Mouse (Mus musculus): ENCODE data around the gene Mgst1. TPM values are rescaled to one million over a fixed set of nuclear protein-coding genes. Genes with fewer than 3 reads are reported as not detected.

The Mgst1 gene
- total and polyA plus RNA-seq, 3 experiments, result not detected

GRCm38 (mm10) chr6:138102940-138103339 lies 37.2 kb upstream of the Mgst1 start:
- no peak overlapping the region for H3K9ac ChIP-seq (ENCODE audit: control insufficient read depth, low read depth, low read length, poor library complexity, severe bottlenecking)
- no peak for DNase-seq (ENCODE audit: low read depth, low spot score)
- H3K27me3 ChIP-seq (ENCODE audit: control insufficient read depth in 1 of 2, insufficient read depth in 2 of 2, low read length in 2 of 2), result no peaks in the 10 kb centered on the region
- H3K9me3 ChIP-seq (replicated peaks; ENCODE audit: insufficient read depth, low read length), result no peaks in the 10 kb centered on the region
- H3K79me2 ChIP-seq (ENCODE audit: control insufficient read depth, insufficient read depth, low read length, poor library complexity), result no peaks in the 10 kb centered on the region
- H3K4me1 ChIP-seq (ENCODE audit: control insufficient read depth in 1 of 2, insufficient read depth in 2 of 2, low read length in 2 of 2), result no peaks in the 10 kb centered on the region
- no peaks in the 10 kb centered on the region for H3K36me3 ChIP-seq (ENCODE audit: control insufficient read depth in 1 of 2, insufficient read depth in 2 of 2, low read length in 2 of 2)
- TF ChIP-seq RAD21 (IDR thresholded peaks at IDR 0.05; ENCODE audit: low read depth, low read length), result no peak
- no peak for TF ChIP-seq ELF1 (IDR thresholded peaks at IDR 0.05; ENCODE audit: low read depth, low read length)
- TF ChIP-seq TBP (IDR thresholded peaks at IDR 0.05; ENCODE audit: low read depth, low read length), result no peak
- TF ChIP-seq MAFK (IDR thresholded peaks at IDR 0.05; ENCODE audit: borderline replicate concordance, low read depth, low read length), result no peak
- no peak for TF ChIP-seq TAL1 (IDR thresholded peaks at IDR 0.05; ENCODE audit: low read length)
- no peak for TF ChIP-seq POLR2AphosphoS2 (IDR thresholded peaks at IDR 0.05; ENCODE audit: low read length)
- no peak for TF ChIP-seq NRF1 (IDR thresholded peaks at IDR 0.05; ENCODE audit: insufficient read depth, low read depth, low read length, poor library complexity, severe bottlenecking)
- no peak for TF ChIP-seq MYB (IDR thresholded peaks at IDR 0.05; ENCODE audit: low read depth, low read length)
- TF ChIP-seq MXI1 (IDR thresholded peaks at IDR 0.05; ENCODE audit: low read depth, low read length), result no peak
- TF ChIP-seq JUND (IDR thresholded peaks at IDR 0.05; ENCODE audit: low read depth, low read length), result no peak
- no peak for TF ChIP-seq SMC3 (IDR thresholded peaks at IDR 0.05; ENCODE audit: low read depth, low read length)
- TF ChIP-seq GATA1 (IDR thresholded peaks at IDR 0.05; ENCODE audit: low read depth, low read length), result no peak
- TF ChIP-seq ZKSCAN1 (IDR thresholded peaks at IDR 0.05; ENCODE audit: low read depth, low read length), result no peak
- TF ChIP-seq ZNF384 (IDR thresholded peaks at IDR 0.05; ENCODE audit: low read depth, low read length), result no peak
- TF ChIP-seq CHD2 (IDR thresholded peaks at IDR 0.05; ENCODE audit: low read length), result no peak
- TF ChIP-seq USF1 (IDR thresholded peaks at IDR 0.05; ENCODE audit: low read depth, low read length), result no peak
- TF ChIP-seq POLR2A (IDR thresholded peaks at IDR 0.05; ENCODE audit: control insufficient read depth in 1 of 2, insufficient read depth in 1 of 2, low read depth in 1 of 2, low read length in 2 of 2, poor library complexity in 1 of 2), result no peak
- no peak for TF ChIP-seq BHLHE40 (IDR thresholded peaks at IDR 0.05; ENCODE audit: borderline replicate concordance, low read depth, low read length)
- TF ChIP-seq MYC (IDR thresholded peaks at IDR 0.05; ENCODE audit: low read depth, low read length), result no peak
- H3K27ac ChIP-seq (ENCODE audit: control insufficient read depth, low read depth, low read length), result no peak overlapping the region
- no peak overlapping the region for H3K4me3 ChIP-seq (ENCODE audit: control insufficient read depth in 1 of 2, insufficient read depth in 1 of 2, low read depth in 2 of 2, low read length in 2 of 2)

- no peak for TF ChIP-seq CHD1 (IDR thresholded peaks at IDR 0.05; ENCODE audit: low read depth, low read length)
- H3K27me3 ChIP-seq (ENCODE audit: control insufficient read depth in 1 of 2, insufficient read depth in 2 of 2, low read length in 2 of 2), result no peaks in the 10 kb centered on the region
- H3K4me1 ChIP-seq (ENCODE audit: control insufficient read depth in 1 of 2, insufficient read depth in 2 of 2, low read length in 2 of 2), result no peaks in the 10 kb centered on the region
- no peak overlapping the region for H3K27ac ChIP-seq (ENCODE audit: control insufficient read depth, low read depth, low read length)
- no peaks in the 10 kb centered on the region for H3K36me3 ChIP-seq (ENCODE audit: control insufficient read depth in 1 of 2, insufficient read depth in 2 of 2, low read length in 2 of 2)
- no peak for DNase-seq (ENCODE audit: low read depth, low spot score)
- no peaks in the 10 kb centered on the region for H3K79me2 ChIP-seq (ENCODE audit: control insufficient read depth, insufficient read depth, low read length, poor library complexity)
- no peaks in the 10 kb centered on the region for H3K9me3 ChIP-seq (replicated peaks; ENCODE audit: insufficient read depth, low read length)
- H3K4me3 ChIP-seq (ENCODE audit: control insufficient read depth in 1 of 2, insufficient read depth in 1 of 2, low read depth in 2 of 2, low read length in 2 of 2), result no peak overlapping the region
- H3K9ac ChIP-seq (ENCODE audit: control insufficient read depth, low read depth, low read length, poor library complexity, severe bottlenecking), result no peak overlapping the region
These were observed 35.6 kb upstream of the Mgst1 start for GRCm38 (mm10) chr6:138104559-138104958.
